Mouse (Mus musculus) gastrocnemius, adult 18-20 months (tissue): Measurements from ENCODE around the gene Dkkl1. TPM values are rescaled to one million over a fixed set of nuclear protein-coding genes. Genes with fewer than 3 reads are reported as not detected.
"Not testable (repeated sequence)": the region's sequence is repeated elsewhere in the genome, so short reads cannot be mapped to it uniquely, and the experiment has no call there.

Source experiments
- DNase-seq: peaks from one replicate; pipeline ENCODE4 v3.0.0; 2021; ENCODE audit warnings: low spot score
- total RNA-seq, 2 experiments: library from RNA; stranded (reverse); gene quantifications; 2 replicates each; pipeline ENCODE4 v1.2.3; 2021

Gene Dkkl1
- total RNA-seq, 2 experiments from 2014 or later: not detected

- DNase-seq: no peak
These were observed 18.5 kb downstream of the Dkkl1 start for GRCm38 (mm10) chr7:45193406-45193805.

GRCm38 (mm10) chr7:45192585-45193310, 19.2 kb downstream of the Dkkl1 start:
- no peak for DNase-seq

GRCm38 (mm10) chr7:45191803-45192363, 20.1 kb downstream of the Dkkl1 start:
- peak; percentile 81 for DNase-seq

GRCm38 (mm10) chr7:45191161-45191560, 20.8 kb downstream of the Dkkl1 start:
- DNase-seq: no peak

- DNase-seq: no peak
These were observed 21.8 kb downstream of the Dkkl1 start for GRCm38 (mm10) chr7:45190186-45190585.

GRCm38 (mm10) chr7:45189600-45189999, 22.3 kb downstream of the Dkkl1 start:
- no peak for DNase-seq

GRCm38 (mm10) chr7:45185921-45186320, 26.0 kb downstream of the Dkkl1 start:
- DNase-seq: no peak

GRCm38 (mm10) chr7:45183672-45184071, 28.3 kb downstream of the Dkkl1 start:
- DNase-seq: no peak

GRCm38 (mm10) chr7:45182606-45183005, 29.3 kb downstream of the Dkkl1 start:
- DNase-seq: no peak

GRCm38 (mm10) chr7:45182199-45182601, 29.7 kb downstream of the Dkkl1 start:
- peak; percentile 91 for DNase-seq

GRCm38 (mm10) chr7:45181540-45181939, 30.4 kb downstream of the Dkkl1 start:
- DNase-seq: no peak

- no peak for DNase-seq
These were observed 31.0 kb downstream of the Dkkl1 start, which contains the start of gene Pth2 for GRCm38 (mm10) chr7:45180896-45181477. Gene Pth2 (plus strand): TSS chr7:45180995.

GRCm38 (mm10) chr7:45179469-45179868, 32.5 kb downstream of the Dkkl1 start, which contains the start of gene Gfy:
Gene Gfy (minus strand): TSS chr7:45179569.
- DNase-seq: no peak

- no peak for DNase-seq
These were observed 33.4 kb downstream of the Dkkl1 start for GRCm38 (mm10) chr7:45178550-45178949.

- no peak for DNase-seq
These were observed 35.6 kb downstream of the Dkkl1 start for GRCm38 (mm10) chr7:45176356-45176755.

- DNase-seq: no peak
These were observed 36.0 kb downstream of the Dkkl1 start for GRCm38 (mm10) chr7:45175929-45176328.

- DNase-seq: no peak
These were observed 36.5 kb downstream of the Dkkl1 start for GRCm38 (mm10) chr7:45175398-45175797.

GRCm38 (mm10) chr7:45174567-45175280, 37.2 kb downstream of the Dkkl1 start:
- DNase-seq: no peak

GRCm38 (mm10) chr7:45173772-45174171, 38.2 kb downstream of the Dkkl1 start:
- not testable (repeated sequence) for DNase-seq

GRCm38 (mm10) chr7:45172974-45173373, 39.0 kb downstream of the Dkkl1 start:
- no peak for DNase-seq

- DNase-seq: no peak
These were observed 42.5 kb downstream of the Dkkl1 start for GRCm38 (mm10) chr7:45169495-45169894.

- no peak for DNase-seq
These were observed 43.3 kb downstream of the Dkkl1 start for GRCm38 (mm10) chr7:45168656-45169055.
